Comparison of ENCODE assay signal across 8 mouse cellular contexts in genomic region chr3:90387483-90387882, GRCm38 (mm10). TPM values are rescaled to one million over a fixed set of nuclear protein-coding genes. Genes with fewer than 3 reads are reported as not detected.
A peak's percentile ranks its signal among the peaks of the same experiment; 100 is the strongest.
DNase-seq lines count a peak whose midpoint lies in the region; ATAC-seq and TF ChIP-seq lines count a peak whose summit lies in the region.

No protein-coding gene starts in this region.

- peaks cover 48% of the 10 kb centered on the region for H3K4me1 ChIP-seq in lung, embryonic 15.5 days

- no peak overlapping the region for H3K27ac ChIP-seq in lung, embryonic 15.5 days

- H3K27me3 ChIP-seq in lung, embryonic 15.5 days = no peaks in the 10 kb centered on the region

- no peak for TF ChIP-seq CTCF in brain, embryonic 14.5 days (IDR thresholded peaks at IDR 0.05; ENCODE audit: borderline replicate concordance, extremely low read depth, insufficient read depth, insufficient read length)

- peak; percentile 16; the same call in 1 of the 2 replicates for ATAC-seq in lung, embryonic 15.5 days (ENCODE audit: borderline replicate concordance, extremely low read depth, low FRiP score, low TSS enrichment)

- peak overlapping the region; percentile 61 for H3K4me3 ChIP-seq in lung, embryonic 15.5 days

- intact Hi-C loops in heart, postnatal 14 days (cut with DNase I) = no loop called here

- H3K9me3 ChIP-seq in lung, embryonic 15.5 days = no peaks in the 10 kb centered on the region

- no peak overlapping the region for H3K9ac ChIP-seq in lung, embryonic 15.5 days

- peak overlapping the region; percentile 95 for H3K4me2 ChIP-seq in lung, embryonic 15.5 days

- H3K36me3 ChIP-seq in lung, embryonic 15.5 days = peaks cover 22% of the 10 kb centered on the region; the same call in 1 of the 2 replicates

- no peak for TF ChIP-seq POLR2A in brain, embryonic 14.5 days (IDR thresholded peaks at IDR 0.05; ENCODE audit: borderline replicate concordance, extremely low read depth, insufficient read depth, insufficient read length, poor library complexity, severe bottlenecking)

- 38% methylated on average over 11 of the region's 11 CpGs for WGBS in lung, embryonic 15.5 days

- DNase-seq in lung, postnatal 25 days (ENCODE audit: low spot score) = no peak
- DNase-seq in brain, embryonic 14.5 days (ENCODE audit: low read depth) = peak; percentile 50
- DNase-seq in heart, postnatal 14 days = peak; percentile 22 to 40
- peak; percentile 27 to 41 for DNase-seq in layer of hippocampus, postnatal 25 days (ENCODE audit: extremely low spot score in 1 of 2, low spot score in 1 of 2)
- DNase-seq in testis, postnatal 10 days (ENCODE audit: low spot score) = peak; percentile 68
- no peak for DNase-seq in urinary bladder, postnatal 4 days (ENCODE audit: low spot score in 2 of 2)
- DNase-seq in spleen, postnatal 14 days (ENCODE audit: low spot score in 2 of 2) = no peak

RNA-seq across cellular contexts. Expression of gene Slc27a3, which starts 2.3 kb away (rescaled TPM):
- polyA plus RNA-seq in lung, embryonic 15.5 days (2015; fragmentation: Nextera tagmentation; extraction: Ambion mirVana) = 25.7 and 25.8 TPM in 2 replicates
- polyA plus RNA-seq in brain, embryonic 14.5 days (2012; rRNA removed) = 52.9 and 55.5 TPM in 2 replicates
- total RNA-seq in heart, postnatal 14 days (2021) = 1 to 10 TPM; 1.9 to 2.6 TPM
- total RNA-seq in layer of hippocampus, postnatal 25 days (2021) = 10 to 100 TPM; 13.7 to 17.1 TPM

RNA-seq across cellular contexts. Expression of gene Ints3, which starts 45.9 kb away (rescaled TPM):
- 30.8 and 33.3 TPM in 2 replicates for polyA plus RNA-seq in lung, embryonic 15.5 days (2015; fragmentation: Nextera tagmentation; extraction: Ambion mirVana)
- 56.0 and 66.1 TPM in 2 replicates for polyA plus RNA-seq in brain, embryonic 14.5 days (2012; rRNA removed)
- 10 to 100 TPM; 26.4 to 27.2 TPM for total RNA-seq in heart, postnatal 14 days (2021)
- 10 to 100 TPM; 69.1 to 70.6 TPM for total RNA-seq in layer of hippocampus, postnatal 25 days (2021)

Comparison
In these comparisons a context has a peak if more than half of its experiments do, and no peak if none do; other contexts are left out.
1. DNase-seq: peak in brain, embryonic 14.5 days (single experiment), heart, postnatal 14 days (2 of 2), layer of hippocampus, postnatal 25 days (2 of 2) and testis, postnatal 10 days (single experiment); none in lung, postnatal 25 days (single experiment), urinary bladder, postnatal 4 days (0 of 2) and spleen, postnatal 14 days (0 of 2).
2. RNA of gene Slc27a3, which starts 2.3 kb away (total RNA-seq): 13.7 to 17.1 TPM in layer of hippocampus, postnatal 25 days; 1.9 to 2.6 TPM in heart, postnatal 14 days; every median in the first group is over 4 times any median in the second.